Mouse (Mus musculus): Measurements from ENCODE around the gene Gm21190.
"Not testable (repeated sequence)": the region's sequence is repeated elsewhere in the genome, so short reads cannot be mapped to it uniquely, and the experiment has no call there.

DNA sequence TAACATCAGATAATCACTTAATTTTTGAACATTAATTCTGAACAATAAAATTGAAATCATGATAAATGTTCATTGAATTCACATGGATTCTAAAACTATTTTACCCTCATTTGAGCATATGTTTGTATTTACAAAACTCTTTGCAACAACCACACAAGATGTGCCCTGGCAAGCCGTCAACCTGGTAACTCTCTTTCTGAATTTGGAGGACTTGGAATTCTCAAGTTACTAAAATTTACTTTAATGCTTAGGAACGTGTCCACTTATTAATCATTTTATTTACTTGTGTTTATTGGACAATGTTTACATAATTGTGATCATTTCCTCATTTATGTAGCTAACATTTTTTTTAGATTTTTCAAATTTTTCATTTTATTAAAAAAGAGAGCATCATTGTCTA, 11.9 kb downstream of the Gm21190 start:
- not testable (repeated sequence) for TF ChIP-seq CTCF, POLR2A (IDR thresholded peaks at IDR 0.05; ENCODE audit: extremely low read depth, insufficient read depth, low read length)
